Mouse (Mus musculus) liver, adult 2 months (tissue): ENCODE data around the gene Ccn1.

Source experiments
- CTCF ChIP-seq: fragments of 200-500 bp; IDR thresholded peaks from 2 replicates; pipeline ENCODE4 v1.5.1; 2011; ENCODE audit warnings: low read depth, low read length, control low read depth
- POLR2A ChIP-seq: fragments of 200-500 bp; IDR thresholded peaks from 2 replicates; pipeline ENCODE4 v1.6.1; 2011; ENCODE audit warnings: low read length, control low read depth; ENCODE audit not compliant: insufficient read depth; ENCODE audit errors: extremely low read depth

- TF ChIP-seq POLR2A, result no peak
- no peak for TF ChIP-seq CTCF
These were observed 2.7 kb upstream of the Ccn1 start for GRCm38 (mm10) chr3:145652322-145653131.
